Mouse (Mus musculus) v-Abl transformed pro-B cells (cell line): ENCODE data around the gene Gpr157.
"Not testable (repeated sequence)": the region's sequence is repeated elsewhere in the genome, so short reads cannot be mapped to it uniquely, and the experiment has no call there.

ENCODE experiments used
- in situ Hi-C, 2 experiments: fragments of 400-800 bp; cut with MboI; formaldehyde crosslinking; loops; one replicate each; pipeline ENCODE4 v1.15.1; 2025; ENCODE audit not compliant: unreplicated experiment in 2 of 2

Gpr157 gene

DNA sequence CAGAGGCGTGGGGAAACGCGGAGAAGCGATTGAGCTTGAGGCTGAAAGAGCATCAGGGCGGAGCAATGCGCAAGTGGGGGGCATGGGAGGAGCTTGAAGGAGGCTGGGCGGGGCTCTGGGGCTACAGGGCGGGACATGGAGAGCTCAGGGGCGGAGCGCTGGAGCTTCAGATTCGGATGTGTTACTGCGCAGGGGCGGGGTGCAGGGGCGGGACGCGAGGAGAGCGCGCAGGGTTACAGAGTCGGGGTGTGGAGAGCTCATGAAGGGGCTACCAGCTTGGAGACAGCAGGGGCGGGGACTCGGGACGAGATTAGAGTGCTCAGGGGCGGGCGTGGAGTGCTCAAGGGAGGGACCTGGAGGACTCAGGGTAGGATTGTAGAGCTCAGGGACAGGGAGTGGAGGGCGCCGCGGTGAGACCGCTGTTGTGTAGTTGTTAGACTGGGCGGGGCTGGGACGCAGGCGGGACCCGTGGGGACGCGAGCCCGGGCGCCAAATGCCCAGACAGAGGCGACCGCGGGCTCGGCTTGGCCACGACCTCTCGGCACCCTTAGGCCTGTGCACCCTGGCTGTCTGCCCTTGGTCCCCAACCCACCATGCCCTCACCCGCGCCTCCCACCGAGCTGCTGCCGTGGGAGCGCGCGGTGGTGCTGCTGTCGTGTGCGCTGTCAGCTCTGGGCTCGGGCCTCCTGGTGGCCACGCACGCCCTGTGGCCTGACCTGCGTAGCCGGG lies at the start of gene Gpr157:
TSS of gene Gpr157 (plus strand) at position 205 of the 729 bp plus-strand sequence.
- in situ Hi-C loops, result no loop called here

DNA sequence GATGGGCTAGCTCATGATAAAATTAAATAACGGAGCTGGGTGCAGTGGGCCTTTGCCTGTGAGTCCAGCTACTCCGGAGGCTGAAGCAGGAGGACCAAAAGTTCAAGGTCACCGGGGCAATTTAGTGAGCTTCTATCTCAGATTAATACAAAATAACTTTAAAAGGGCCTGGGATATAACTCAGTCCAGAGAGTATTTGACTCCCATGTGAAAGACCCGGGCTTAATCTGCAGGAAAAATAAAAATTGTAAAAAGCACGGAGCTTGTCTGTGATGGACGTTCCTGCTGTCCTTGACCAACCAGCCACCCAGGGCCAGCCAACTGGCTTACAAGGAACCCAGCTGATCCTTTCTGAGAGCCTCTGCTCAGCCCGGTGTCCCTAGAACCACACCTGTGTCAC lies 48.6 kb upstream of the Gpr157 start:
- in situ Hi-C loops, result loop anchor here (5.0 to 10.0 kb wide), 2 partner anchors 34 to 56 kb away; no protein-coding TSS in a partner anchor

DNA sequence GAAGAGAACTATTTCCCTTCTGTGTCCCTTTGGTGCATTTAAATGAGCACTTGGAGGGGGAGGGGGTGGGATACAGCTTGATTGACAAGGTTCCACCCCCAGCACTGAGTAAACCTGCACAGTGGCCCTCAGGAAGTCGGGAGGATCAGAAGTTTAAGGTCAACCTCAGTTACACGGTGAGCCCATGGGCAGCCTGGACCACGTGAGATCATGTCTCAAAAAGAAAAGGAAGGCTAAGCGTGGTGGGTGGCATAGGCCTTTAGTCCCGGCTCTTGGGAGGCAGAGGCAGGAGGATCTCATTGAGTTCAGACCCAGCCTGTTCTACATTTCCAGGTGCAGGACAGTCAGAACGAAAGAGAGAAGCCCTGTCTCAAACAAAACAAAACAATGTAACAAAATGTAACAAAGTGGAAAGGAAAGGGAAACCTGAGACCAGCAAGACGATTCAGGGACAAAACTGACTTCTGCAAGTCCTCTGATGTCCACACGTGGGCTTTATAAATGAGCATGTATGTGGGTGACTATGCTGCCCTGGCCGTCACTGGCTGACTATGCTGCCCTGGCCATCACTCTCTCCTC lies 47.1 kb upstream of the Gpr157 start:
- in situ Hi-C loops, result no loop called here

DNA sequence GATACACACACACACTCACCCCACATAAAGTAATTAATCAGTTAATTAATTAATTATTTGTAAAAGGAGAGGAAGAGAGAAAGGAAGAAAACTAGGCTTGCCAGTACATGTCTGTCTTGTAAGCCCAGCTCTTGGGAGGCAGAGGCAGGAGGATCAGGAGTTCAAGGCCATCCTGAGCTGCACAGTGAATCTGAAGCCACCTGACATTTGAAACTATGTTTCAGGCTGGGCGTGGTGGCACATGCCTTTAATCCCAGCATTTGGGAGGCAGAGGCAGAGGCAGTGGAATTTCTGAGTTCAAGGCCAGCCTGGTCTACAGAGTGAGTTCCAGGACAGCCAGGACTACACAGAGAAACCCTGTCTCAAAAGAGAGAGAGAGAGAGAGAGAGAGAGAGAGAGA lies 46.3 kb upstream of the Gpr157 start:
- in situ Hi-C loops, result not testable (repeated sequence)

DNA sequence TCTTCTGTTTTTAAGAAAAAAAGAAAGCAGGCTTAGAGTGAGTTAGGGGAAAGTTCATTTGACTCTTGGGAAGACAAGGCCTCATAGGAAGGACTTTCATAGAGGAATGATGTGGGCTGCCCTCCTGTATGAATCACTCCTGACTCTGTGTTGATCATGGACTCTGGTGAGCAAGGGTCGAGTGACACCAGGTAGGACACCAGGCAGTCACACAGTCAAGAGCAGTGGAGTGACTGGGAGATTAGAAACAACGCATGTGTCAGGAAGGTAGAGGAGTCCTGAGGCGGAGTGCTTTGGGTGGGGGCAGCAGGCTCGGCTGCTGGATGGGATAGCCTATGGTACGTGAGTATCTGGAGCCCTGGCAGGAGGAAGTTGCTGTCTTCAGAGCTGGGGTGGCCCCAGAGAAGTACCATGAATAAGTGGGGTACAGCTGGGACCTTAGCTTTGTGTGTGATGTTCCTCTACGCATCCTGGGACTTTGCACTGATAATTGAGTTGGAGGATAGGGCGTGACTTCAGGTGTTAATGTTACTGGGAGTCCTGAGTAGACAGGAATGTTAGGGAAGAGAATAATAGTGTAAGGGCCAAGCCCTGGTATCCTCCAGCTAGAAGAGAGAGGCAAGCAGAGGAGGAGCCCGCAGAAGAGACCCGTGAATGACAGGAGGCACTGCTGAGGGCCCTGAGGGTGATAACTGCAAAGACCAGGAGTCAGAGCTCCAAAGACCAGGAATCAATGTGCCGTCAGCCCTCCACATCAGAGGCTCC lies 45.6 kb upstream of the Gpr157 start:
- in situ Hi-C loops, result no loop called here

DNA sequence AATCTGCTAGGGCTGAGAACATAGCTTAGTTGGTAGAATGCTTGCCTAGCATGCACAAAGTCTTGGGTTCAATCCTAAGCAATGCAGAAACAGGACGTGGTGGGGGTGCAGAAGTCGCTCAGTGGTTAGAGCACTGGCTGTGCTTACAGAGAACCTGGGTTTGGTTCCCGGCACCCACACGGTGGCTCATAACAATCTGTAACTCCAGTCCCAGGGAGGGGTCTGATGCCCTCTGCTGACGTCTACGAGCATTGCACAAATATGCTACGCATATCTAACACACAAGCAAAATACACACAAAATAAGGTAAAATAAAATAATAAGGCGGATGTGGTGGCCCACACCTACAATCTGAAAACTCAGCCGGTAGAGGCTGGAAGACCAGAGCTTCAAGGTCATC lies 43.6 kb upstream of the Gpr157 start:
- in situ Hi-C loops, result no loop called here

DNA sequence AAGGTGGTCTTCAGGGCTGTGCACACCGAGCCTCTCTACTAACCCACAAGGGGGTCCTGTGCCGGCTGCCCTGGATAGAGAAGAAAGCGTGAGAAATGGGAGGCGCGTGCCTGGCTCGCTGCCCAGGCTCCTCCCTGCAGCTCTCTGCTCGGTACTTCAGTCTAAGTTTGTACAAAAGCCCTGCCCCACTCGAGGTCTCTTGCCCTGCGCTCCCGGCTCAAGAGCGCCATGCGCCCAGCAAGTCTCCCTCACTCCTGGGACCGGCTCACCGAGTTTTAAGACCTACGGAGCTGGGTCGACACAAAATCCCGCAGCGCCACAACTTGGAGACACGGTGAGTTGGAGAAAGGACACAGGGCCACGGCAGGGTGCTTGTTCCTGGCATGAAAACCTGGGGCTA lies 39.1 kb upstream of the Gpr157 start:
- in situ Hi-C loops, result no loop called here

DNA sequence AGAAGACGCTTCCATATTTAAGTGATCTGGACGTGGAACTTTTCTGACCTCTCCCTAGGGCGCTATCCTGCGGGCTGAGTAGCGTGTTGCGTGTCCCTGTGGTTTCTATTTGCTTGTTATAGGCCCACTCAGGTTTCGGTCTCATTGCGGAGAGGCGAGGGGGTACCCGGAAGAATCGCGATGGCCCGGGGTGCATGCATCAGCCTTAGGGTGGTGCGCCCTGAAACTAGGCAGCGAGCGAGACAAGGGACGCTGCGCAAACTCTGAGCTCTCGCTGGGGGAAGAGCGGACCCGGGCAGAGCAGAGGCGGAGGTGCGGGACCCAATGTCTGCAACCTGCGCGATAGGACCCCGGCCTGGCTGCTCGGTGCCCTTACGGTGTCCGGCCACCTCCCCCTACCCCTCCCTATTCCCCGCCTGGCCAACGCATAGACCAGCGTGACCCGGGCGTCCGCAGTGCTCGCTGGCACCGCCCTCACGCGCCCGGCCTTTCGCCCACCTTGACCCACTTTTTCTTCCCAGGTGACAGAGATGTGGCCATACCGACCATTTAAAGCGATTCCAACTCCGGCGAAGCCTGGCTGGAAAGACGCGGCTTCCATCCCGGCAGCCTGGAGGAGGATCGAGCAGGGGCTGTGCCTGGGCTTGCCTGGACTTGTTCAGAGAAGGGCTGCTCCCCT lies 38.5 kb upstream of the Gpr157 start:
- in situ Hi-C loops, result no loop called here

DNA sequence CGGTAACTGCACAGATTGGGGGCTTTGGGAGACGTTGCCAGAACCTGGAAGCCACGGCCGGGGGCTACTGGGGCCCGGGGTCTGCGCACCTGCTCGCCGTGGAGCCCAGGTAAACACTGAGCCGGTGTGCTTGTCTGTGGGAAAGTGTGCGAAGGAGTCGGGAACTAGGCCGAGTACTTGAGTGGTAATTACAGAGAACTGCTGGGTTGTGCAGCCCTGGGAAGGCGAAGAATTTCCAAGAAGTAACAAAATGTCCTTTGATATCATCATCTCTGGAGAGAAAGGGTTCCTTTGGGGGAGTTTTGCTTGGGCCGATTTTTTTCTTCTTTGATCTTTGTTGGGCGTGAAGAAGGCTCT lies 38.0 kb upstream of the Gpr157 start:
- in situ Hi-C loops, result no loop called here

DNA sequence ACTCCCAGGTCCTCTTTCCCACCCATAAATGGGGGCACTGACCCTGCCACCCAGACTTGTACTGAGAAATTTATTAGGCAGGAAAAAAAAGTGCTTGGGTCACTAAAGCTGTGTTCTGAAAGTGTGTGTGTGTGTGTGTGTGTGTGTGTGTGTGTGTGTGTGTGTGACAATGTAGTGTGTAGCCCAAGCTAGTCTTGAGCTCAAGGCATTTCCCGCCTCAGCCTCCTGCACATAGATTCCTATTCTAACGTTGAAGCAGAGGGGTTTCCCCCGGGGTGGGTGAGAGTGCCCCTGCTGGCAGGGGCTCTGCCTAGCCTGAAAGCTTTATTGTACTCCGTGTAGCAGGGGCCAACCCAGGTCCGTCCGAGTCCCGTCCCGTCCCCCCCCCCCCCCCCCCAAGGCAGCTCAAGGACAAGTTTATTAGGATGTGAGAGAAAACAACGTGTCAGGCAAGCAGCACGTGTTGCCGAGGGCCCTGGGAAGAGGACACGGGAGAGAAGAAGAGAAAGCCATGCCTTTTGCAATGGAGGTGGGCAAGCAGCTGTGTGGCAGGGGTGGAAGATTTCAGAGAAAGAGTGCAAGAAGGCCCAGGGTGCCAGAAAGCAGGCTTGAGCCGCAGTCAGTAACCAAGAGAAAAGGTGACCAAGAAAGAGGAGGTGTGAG lies 37.5 kb upstream of the Gpr157 start:
- in situ Hi-C loops, result no loop called here

DNA sequence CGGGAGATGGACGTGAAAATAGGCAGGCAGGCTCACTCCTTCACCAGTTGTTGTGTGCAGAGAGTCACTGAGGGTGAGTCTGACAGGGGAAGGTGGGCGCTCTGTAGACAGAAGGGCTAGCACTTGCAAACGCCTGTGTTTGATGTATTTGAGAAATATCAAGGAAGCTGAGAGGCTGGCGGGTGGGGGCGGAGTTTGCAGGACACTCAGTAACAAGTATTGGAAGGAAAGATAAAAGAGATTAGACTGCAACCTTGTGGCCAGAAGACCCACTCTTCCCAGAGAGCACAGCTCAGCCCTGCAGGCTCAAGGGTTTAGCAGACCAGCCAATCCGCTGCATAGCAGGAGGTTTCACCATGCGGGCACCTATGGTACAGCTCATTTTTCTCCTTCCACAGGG lies 35.7 kb upstream of the Gpr157 start:
- in situ Hi-C loops, result no loop called here

DNA sequence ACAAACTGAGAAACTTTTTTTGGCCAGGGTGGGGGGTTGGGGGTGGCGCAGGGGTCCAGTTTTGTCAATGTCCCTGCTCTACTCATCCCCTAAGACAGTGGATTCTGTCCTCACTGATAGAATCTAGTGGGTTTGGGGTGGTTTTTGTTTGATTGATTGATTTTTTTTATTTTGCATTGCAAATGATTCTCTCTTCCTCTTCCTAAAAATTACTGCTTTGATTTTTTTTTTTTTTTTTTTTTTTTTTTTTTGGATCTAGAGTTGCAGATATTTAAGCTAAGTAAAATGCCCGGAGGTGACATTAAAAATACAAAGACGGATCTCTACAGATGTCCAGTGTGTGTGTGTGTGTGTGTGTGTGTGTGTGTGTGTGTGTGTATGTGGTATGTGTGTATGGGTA lies 34.8 kb upstream of the Gpr157 start:
- in situ Hi-C loops, result no loop called here

DNA sequence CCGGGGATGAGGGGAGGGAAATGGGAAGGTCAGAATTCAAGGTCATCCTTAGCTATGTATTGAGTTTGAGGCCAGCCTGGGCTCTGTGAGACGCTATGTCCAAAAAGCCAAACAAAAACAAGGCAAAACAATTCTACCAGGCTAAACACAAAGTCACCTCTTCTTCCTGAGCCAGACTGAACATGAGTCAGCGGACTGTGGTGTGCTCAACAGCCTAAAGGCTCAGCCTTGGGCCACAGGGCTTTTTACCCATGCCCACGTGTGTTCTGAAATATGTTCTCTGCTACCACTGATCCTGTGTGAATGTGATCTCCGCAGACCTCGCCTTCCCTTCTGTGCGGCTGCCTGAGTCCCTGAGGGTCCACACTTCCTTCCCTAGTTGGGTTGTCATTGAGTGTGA lies 31.0 kb upstream of the Gpr157 start:
- in situ Hi-C loops, result no loop called here

DNA sequence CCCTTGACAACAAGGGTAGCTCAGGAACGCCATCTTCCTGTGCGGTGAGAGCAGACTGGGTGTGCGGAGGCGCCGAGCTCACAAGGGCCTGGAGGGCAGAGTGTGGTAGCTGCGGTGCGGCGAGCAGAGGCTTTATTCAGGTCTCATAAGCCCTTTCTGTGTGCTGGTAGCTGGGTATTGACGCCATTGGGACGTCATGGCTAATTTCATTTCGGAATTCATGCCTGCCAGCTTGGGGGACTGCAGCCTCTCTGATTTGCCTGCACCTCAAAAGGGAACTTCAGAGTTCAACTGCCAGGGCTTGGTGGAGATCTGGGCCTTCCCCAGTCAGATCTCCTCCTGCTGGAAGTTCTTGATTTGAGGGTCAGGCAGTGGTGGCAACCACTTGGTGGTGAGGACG lies 29.4 kb upstream of the Gpr157 start:
- in situ Hi-C loops, result no loop called here

DNA sequence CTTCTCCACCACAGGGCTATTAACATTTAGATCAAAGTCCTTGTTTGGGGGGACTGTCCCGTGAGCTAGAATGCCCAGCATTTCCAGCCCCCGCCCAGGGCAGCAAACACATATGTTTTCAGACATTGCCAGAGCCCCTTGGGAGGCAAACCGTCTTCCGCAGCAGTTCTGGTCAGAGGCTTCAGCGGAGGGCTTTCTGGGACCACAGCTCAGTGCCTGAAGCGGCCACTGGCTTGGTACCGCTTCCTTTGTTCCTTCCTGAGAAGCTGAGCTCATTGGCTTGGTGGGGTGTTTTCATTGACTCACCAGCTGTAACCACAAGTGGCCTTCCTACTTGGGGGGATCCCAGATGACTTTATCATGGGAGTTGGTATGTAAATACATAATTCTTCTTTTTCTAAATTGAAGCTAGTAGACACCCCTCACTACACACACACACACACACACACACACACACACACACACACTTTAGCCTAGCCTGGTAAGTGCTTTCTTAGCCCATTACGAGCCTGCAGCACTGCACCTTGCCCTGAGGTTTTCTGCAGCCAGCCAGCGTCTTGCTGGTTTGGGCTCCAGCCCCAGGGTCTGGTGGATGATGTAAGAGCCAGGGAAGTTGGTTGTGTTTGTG lies 27.2 kb upstream of the Gpr157 start:
- in situ Hi-C loops, result no loop called here

DNA sequence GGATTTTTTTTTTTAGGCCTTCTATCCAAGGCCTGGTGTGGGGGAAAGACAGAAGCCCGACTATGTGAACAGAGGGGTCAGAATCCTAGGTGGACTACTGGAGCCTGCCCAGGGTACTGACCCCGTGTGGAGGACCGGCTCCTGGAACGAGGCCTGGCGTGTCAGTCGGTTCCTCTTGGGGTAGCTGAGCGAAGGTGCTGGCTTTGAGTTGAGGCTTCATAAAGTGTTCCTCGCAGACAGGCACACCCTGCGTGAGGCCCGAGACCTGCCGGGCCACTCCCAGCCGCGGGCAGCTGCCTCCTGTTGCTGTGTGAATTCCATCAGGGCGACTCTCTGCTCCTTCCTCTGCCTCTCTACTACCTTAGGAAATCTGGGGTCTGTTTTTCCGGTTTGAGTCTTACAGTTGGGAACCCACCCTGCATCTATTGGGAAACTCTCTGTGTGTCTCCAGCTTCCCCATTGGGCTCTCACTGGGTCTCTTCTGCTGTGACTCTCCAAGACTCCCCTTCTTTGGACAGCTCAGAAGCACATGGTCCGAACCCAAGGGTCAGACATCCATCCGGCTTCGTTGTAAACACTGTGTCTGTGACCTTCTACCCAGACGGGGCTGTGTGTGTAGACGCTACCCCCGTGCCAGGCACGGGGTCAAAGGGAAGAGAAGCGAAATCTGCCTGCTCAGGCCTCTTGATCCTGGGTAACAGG lies 26.5 kb upstream of the Gpr157 start:
- in situ Hi-C loops, result no loop called here

DNA sequence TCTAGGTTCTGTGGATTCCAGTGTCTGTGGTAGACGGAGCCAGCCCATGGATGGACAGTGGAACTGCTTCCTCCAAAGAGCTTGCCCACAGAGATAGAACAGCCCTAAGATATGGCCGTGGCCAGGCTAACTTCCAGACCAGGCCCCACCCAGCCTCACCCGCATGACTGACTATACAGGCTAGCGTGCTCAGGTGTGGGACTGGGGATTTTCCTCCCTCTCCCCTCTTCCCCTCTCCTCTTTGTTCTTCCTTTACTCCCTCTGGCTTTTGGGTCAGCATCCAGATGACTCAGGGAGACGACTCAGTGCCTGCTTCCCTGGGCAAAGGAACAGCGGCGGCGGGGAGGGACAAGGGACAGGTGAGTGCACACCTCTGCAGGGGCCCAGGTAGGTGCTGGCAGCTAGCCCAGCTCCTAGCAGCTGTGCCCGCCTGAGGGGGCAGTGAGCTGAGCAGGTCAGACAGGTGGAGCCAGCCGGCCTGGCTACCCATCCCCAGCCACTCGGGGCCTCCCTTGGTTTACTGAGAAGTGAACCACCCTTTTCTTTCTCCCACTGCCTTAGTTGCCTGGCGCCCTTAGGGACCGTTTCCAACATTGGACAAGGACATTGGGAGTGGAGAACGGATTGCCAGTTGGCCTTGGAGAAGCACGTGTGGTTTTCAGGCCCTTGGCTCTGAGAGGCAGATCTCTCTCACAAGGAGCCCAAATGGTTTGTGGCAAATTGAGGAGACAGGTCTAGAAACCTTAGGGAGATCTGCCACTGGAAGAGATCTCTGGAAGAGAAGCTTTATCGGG lies 25.5 kb upstream of the Gpr157 start:
- in situ Hi-C loops, result no loop called here

DNA sequence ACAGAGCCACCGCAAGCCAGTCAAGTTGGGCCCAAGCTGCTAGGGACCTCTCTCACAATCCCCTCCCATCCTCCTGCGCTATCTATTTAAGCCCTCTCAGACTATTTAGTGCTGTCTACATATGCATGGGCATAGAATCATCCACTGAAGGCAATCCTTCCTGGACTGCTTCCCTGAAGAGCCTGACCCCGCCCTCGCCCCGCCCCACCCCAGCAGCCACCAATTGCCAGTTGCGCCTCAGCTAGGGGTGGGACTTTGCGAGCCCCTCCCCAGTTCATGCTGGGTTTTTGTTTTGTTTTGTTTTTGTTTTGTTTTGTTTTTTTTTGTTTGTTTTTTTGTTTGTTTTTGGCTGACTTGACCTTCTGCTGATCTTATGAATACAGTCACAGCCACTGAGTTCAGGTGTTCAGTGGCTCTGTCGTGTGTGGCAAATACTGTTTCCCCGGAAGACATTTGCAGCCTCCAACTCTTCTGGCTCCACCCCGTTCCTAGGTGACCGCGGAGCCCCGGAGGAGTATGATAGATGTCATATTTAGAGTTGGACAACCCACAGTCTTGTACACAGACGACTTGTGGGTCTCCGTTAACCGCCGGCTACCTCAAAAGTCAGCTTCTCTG lies 20.4 kb upstream of the Gpr157 start:
- in situ Hi-C loops, result no loop called here

DNA sequence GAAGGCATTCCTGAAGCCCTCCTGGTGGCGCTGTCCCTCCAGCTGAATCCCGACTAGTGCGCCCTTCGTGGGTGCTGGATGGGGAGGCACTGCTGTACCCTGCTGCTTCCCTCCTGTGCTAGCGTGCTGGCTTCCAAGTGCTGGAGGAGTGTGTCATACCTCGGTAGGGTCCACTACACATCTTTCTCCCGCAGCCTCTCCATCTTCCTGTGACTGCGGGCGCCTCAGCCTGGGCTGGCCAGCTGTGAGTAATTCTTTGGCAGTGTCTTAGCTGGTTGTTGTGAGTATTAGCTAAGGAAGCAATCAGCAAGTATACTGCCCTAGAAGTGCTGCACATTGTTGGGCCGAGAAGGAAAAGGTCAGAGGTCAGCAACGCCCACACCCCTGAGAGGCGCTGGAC lies 18.9 kb upstream of the Gpr157 start:
- in situ Hi-C loops, result no loop called here
